Mouse (Mus musculus): Measurements from ENCODE around the gene Ankle2. TPM values are rescaled to one million over a fixed set of nuclear protein-coding genes. Genes with fewer than 3 reads are reported as not detected.

The Ankle2 gene
- total RNA-seq, 2 experiments from 2014 or later = 33.2 to 33.9 TPM

DNA sequence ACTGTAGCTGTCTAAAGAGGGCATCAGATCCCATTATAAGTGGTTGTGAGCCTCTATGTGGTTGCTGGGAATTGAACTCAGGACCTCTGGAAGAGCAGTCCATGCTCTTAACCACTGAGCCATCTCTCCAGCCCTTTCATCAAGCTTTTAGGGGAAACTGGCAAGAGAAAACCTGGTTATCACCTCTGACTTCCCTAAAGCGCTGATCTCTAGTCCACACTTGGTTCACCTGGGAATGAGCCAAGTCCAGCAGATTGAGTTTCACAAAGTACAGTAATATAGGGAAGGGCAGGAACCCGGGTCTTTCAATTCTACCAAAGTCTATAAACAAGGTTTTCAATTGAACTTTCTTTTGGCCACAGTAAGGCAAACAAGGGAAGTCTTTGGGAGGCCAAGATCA is 51.2 kb downstream of the Ankle2 start:
- no peak for DNase-seq (ENCODE audit: low spot score in 2 of 2)

DNA sequence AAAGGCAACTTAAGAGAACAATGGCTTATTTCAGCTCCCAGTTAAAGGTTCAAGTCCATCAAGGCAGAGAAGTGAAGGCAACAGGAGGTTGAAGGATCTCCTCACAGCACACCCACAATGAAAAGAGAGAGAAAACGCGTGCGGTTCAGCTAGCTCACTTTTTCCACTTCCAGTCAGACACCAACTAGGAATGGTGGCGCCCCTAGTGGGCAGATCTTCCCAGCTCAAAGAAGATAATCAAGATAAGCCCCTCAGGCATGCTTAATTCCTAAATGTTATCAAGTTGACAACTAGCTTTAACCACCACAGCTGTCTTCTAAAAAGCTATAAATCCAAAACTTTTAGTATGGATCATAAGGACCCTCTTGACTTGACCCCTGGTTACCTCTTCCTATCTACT is 53.7 kb downstream of the Ankle2 start:
- no peak for DNase-seq (ENCODE audit: low spot score in 2 of 2)

DNA sequence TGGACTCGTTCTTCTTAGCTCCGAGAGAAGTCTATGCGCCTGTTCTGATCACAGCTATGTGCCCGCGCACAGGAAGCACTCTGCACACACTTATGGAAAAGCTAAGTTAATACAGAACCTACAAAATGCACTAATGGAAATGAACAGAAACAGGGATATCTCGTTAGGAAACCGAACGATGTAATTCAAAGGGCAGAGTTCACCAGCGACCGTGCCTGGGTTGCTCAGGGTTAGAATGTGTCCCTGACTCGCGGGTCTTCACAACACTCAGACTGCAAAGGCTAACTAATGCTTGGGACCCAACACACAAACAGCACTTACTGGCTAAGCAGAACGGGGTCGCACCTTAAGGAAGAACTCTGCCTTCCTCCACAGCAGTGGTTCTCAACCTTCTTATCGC is 54.4 kb downstream of the Ankle2 start:
- DNase-seq (ENCODE audit: low spot score in 2 of 2) = no peak

GRCm38 (mm10) chr5:110285770-110286445 is 55.1 kb downstream of the Ankle2 start, which contains the start of the genes Pxmp2 and Pole:
Gene Pxmp2 (minus strand): TSS chr5:110286186.
Gene Pole (plus strand): TSS chr5:110286306.
- DNase-seq (ENCODE audit: low spot score in 2 of 2) = peak; percentile 78 to 89

- DNase-seq (ENCODE audit: low spot score in 2 of 2) = no peak
Measured at GRCm38 (mm10) chr5:110286446-110287083, 55.8 kb downstream of the Ankle2 start.

DNA sequence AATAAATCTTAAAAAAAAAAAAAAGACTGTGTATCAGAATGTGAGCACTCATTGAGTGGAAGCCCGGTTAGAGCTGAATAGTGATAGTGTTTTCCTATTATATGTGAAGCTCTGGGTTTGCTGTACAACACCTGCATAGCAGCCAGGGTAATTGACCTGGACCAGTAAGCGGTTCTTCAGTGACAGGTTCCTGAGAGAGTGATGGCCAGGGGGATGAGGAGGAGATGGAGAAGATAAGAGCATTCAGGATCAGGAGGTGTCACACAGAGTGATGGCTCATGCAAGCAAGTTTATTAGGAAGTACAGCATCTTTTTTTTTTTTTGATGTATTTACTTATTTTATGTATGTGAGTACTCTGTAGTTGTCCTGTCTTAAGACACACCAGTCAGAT is 56.3 kb downstream of the Ankle2 start:
- no peak for DNase-seq (ENCODE audit: low spot score in 2 of 2)

GRCm38 (mm10) chr5:110291649-110292048 is 60.8 kb downstream of the Ankle2 start:
- DNase-seq (ENCODE audit: low spot score in 2 of 2) = no peak

DNA sequence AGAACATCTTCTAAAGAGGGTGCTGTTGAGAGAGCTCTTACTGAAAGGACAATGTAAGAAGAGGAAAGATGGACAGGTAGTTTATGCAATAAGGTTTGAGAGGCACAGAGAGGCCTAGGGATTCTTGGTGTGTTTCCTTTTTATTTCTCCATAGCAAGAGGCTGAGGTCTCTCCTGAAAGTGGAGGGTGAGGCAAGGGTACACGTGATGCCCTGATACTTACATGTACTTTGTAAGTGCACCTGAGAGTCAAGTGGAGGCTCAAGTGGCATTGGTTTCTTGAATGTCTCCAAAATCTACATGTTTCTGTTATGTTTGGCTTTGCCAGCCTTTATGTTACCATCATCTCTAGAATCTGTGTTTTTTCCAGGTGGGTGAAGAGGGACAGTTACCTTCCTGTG is 65.8 kb downstream of the Ankle2 start:
- DNase-seq (ENCODE audit: low spot score in 2 of 2) = no peak

DNA sequence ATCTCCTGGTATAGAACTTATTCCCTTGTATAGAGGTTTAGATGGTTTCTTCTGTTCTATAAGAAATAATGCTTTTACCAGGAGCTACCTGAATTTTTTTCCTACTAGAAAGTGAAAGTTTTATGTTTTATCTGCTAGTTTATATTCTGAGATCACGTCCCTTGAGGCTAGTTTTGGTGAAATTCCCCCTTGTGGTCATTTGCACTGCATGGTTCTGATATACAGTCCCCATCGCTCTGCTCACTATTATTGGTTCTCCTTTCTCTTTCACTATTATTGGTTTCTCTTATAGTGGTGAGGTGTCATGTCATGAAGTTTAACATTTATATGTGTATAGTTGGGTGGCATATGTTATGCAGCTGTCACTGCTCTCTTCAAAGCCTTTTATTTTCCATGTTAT is 69.8 kb downstream of the Ankle2 start:
- DNase-seq (ENCODE audit: low spot score in 2 of 2) = no peak

Other genes starting within 250 kb of the Ankle2 start
- 10 to 100 TPM; 49.6 to 57.0 TPM for gene Zfp932, start 234.5 kb upstream of the Ankle2 start, total RNA-seq (2021)
- gene Gm17655, start 158.5 kb upstream of the Ankle2 start, total RNA-seq (2021) = 1 to 10 TPM; 6.3 to 7.8 TPM
- under 1 TPM; 0.48 to 0.62 TPM for gene Gm35315, start 136.6 kb upstream of the Ankle2 start, total RNA-seq (2021)
- gene Plcxd1, start 131.0 kb upstream of the Ankle2 start, total RNA-seq (2021) = 1 to 10 TPM; 2.8 to 3.7 TPM
- gene Gtpbp6, start 122.8 kb upstream of the Ankle2 start, total RNA-seq (2021) = 10 to 100 TPM; 76.3 to 84.0 TPM
- gene Zfp605, start 120.9 kb upstream of the Ankle2 start, total RNA-seq (2021) = 10 to 100 TPM; 15.5 to 16.5 TPM
- 10 to 100 TPM; 66.3 to 67.1 TPM for gene Chfr, start 95.2 kb upstream of the Ankle2 start, total RNA-seq (2021)
- 10 to 100 TPM; 44.1 to 46.2 TPM for gene Golga3, start 54.3 kb upstream of the Ankle2 start, total RNA-seq (2021)
- gene Pgam5, start 38.9 kb downstream of the Ankle2 start, total RNA-seq (2021) = 10 to 100 TPM; 64.7 to 68.3 TPM
- gene Pxmp2, start 55.2 kb downstream of the Ankle2 start, total RNA-seq (2021) = 10 to 100 TPM; 11.2 to 12.0 TPM
- 1 to 10 TPM; 3.4 to 3.9 TPM for gene Pole, start 55.3 kb downstream of the Ankle2 start, total RNA-seq (2021)
- gene P2rx2, start 112.2 kb downstream of the Ankle2 start, total RNA-seq (2021) = under 1 TPM; 0.46 to 0.79 TPM
- not detected for gene Lrcol1, start 113.7 kb downstream of the Ankle2 start, total RNA-seq (2021)
- gene Fbrsl1, start 217.5 kb downstream of the Ankle2 start, total RNA-seq (2021) = 10 to 100 TPM; 80.9 to 90.8 TPM

Data from layer of hippocampus, postnatal 14 days (tissue).